Comparison of ENCODE assay signal across 26 mouse cellular contexts in the genomic region with DNA sequence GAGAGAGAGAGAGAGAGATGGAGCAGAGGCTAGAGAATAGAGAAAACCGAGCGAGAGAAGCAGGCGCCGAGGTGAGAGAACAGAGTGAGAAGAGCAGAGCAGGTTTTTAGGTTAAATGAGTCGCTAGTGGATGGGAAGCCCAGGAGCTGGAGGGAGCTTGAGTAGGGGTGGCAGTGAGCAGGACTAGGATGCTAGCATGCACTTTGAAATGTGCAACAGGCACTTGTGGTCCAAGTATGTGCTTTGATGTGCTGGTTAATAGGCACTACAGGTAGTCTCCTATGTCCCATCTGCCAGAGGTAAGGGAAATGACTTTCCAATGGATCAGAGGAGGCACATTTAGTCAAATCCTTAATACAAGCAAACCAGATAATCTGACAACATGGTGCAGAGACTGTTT. TPM values are rescaled to one million over a fixed set of nuclear protein-coding genes. Genes with fewer than 3 reads are reported as not detected.
DNase-seq lines count a peak whose midpoint lies in the region; TF ChIP-seq lines count a peak whose summit lies in the region.
"Had no signal": no experiment of that assay in that cellular context is flagged by ENCODE, and none has a peak within 500 bp of the region (broad histone marks: within the 10 kb centered on the region; RNA-seq: fewer than 3 reads in every experiment).

No protein-coding gene starts in this region.

- no peak overlapping the region for H3ac ChIP-seq in myocyte (ENCODE audit: control insufficient read depth, insufficient read length)

- no peaks in the 10 kb centered on the region for H3K27me3 ChIP-seq in heart, adult 2 months (ENCODE audit: control insufficient read depth, insufficient read depth, low read length)
- peaks cover 16% of the 10 kb centered on the region for H3K27me3 ChIP-seq in heart, embryonic 10.5 days (ENCODE audit: insufficient read depth, poor library complexity, severe bottlenecking)
- H3K27me3 ChIP-seq in CH12.LX (replicated peaks), result no peaks in the 10 kb centered on the region
- H3K27me3 ChIP-seq in myocyte (ENCODE audit: control insufficient read depth, insufficient read depth, insufficient read length), result no peaks in the 10 kb centered on the region
- H3K27me3 ChIP-seq: intestine, embryonic 15.5 days; liver, embryonic 13.5 days; Patski had no signal

- H3K79me2 ChIP-seq in heart, adult 2 months (replicated peaks; ENCODE audit: control insufficient read depth, insufficient read depth, low read length), result peaks cover 4% of the 10 kb centered on the region
- H3K79me2 ChIP-seq in CH12.LX (replicated peaks; ENCODE audit: control insufficient read depth, extremely low read depth, insufficient read depth, poor library complexity, severe bottlenecking), result peaks cover 45% of the 10 kb centered on the region
- H3K79me2 ChIP-seq in myocyte (ENCODE audit: control insufficient read depth, insufficient read depth), result no peaks in the 10 kb centered on the region

- intact Hi-C loops in heart, adult 2 months (cut with DNase I), result no loop called here

- in situ Hi-C loops in CH12.LX (cut with MboI; ENCODE audit: low pct_ligation_motif_present, low pct_unique_long_range_greater_than_20kb, low sequenced_read_pairs), result no loop called here

- H3K4me3 ChIP-seq in heart, adult 2 months, result peak overlapping the region; percentile 30; the same call in 1 of the 2 replicates
- H3K4me3 ChIP-seq in heart, embryonic 10.5 days, result no peak overlapping the region
- H3K4me3 ChIP-seq in lung, adult 2 months (replicated peaks; ENCODE audit: extremely low read depth, low read depth, low read length), result peak overlapping the region; percentile 98
- H3K4me3 ChIP-seq in CH12.LX (replicated peaks in 1 of 3; ENCODE audit: low read depth in 2 of 3, low read length in 2 of 3, poor library complexity in 1 of 3) (peak overlapping the region; percentile 67 to 89 (median 73)), myocyte (peak overlapping the region; percentile 41)
- H3K4me3 ChIP-seq: forebrain, embryonic 12.5 days; midbrain, embryonic 12.5 days; neural tube, embryonic 13.5 days had no signal

- TF ChIP-seq CTCF in heart, adult 2 months (IDR thresholded peaks at IDR 0.05), result no peak
- TF ChIP-seq CTCF in lung, adult 2 months (IDR thresholded peaks at IDR 0.05; ENCODE audit: insufficient read depth, low read length), result no peak
- no peak for TF ChIP-seq CTCF in CH12.LX (conservative IDR thresholded peaks at IDR 0.05 in 1 of 2, IDR thresholded peaks at IDR 0.05 in 1 of 2; ENCODE audit: low read depth in 2 of 2, low read length in 2 of 2)

- H3K9ac ChIP-seq in heart, adult 2 months (ENCODE audit: low read depth, low read length), result peak overlapping the region; percentile 88
- H3K9ac ChIP-seq in CH12.LX (ENCODE audit: insufficient read depth, low read depth), result peak overlapping the region; percentile 100
- H3K9ac ChIP-seq: forebrain, embryonic 12.5 days; hindbrain, embryonic 14.5 days; intestine, embryonic 15.5 days; liver, embryonic 13.5 days; midbrain, embryonic 12.5 days; neural tube, embryonic 13.5 days had no signal

- peaks cover 7% of the 10 kb centered on the region for H3K36me3 ChIP-seq in heart, adult 2 months (ENCODE audit: control insufficient read depth, insufficient read depth, low read length)
- H3K36me3 ChIP-seq in heart, embryonic 10.5 days, result no peaks in the 10 kb centered on the region
- H3K36me3 ChIP-seq in CH12.LX (replicated peaks in 1 of 2; ENCODE audit: control insufficient read depth in 1 of 2, insufficient read depth in 1 of 2, low read length in 1 of 2) (peaks cover 6 to 9% of the 10 kb centered on the region in 2 experiments), myocyte (ENCODE audit: control insufficient read depth, insufficient read depth) (no peaks in the 10 kb centered on the region)
- H3K36me3 ChIP-seq: forebrain, embryonic 12.5 days; intestine, embryonic 15.5 days; limb, embryonic 10.5 days; liver, embryonic 13.5 days; midbrain, embryonic 12.5 days; neural tube, embryonic 13.5 days had no signal

- peaks cover 17% of the 10 kb centered on the region for H3K4me1 ChIP-seq in heart, adult 2 months (ENCODE audit: control insufficient read depth, insufficient read depth, low read length)
- H3K4me1 ChIP-seq in heart, embryonic 10.5 days, result peaks cover 14% of the 10 kb centered on the region
- peaks cover 3% of the 10 kb centered on the region for H3K4me1 ChIP-seq in lung, adult 2 months (ENCODE audit: control insufficient read depth, insufficient read depth, low read length)
- peaks cover 25 to 79% of the 10 kb centered on the region in 2 experiments for H3K4me1 ChIP-seq in CH12.LX (ENCODE audit: control insufficient read depth in 1 of 2, insufficient read depth in 2 of 2)
- H3K4me1 ChIP-seq: intestine, embryonic 15.5 days had no signal

- H3K4me2 ChIP-seq in CH12.LX (ENCODE audit: insufficient read depth, low read depth, poor library complexity, severe bottlenecking), result peak overlapping the region; percentile 98
- peak overlapping the region; percentile 89 for H3K4me2 ChIP-seq in myocyte (ENCODE audit: low read depth)
- H3K4me2 ChIP-seq: forebrain, embryonic 12.5 days; midbrain, embryonic 12.5 days had no signal

- dilution Hi-C loops in CH12.LX (cut with MboI; ENCODE audit: extremely low pct_ligation_motif_present, extremely low pct_unique_long_range_greater_than_20kb, low sequenced_read_pairs), result no loop called here

- TF ChIP-seq POLR2A in heart, adult 2 months (IDR thresholded peaks at IDR 0.05; ENCODE audit: insufficient read depth, low read depth, low read length), result no peak
- no peak for TF ChIP-seq POLR2A in lung, adult 2 months (IDR thresholded peaks at IDR 0.05; ENCODE audit: borderline replicate concordance, extremely low read depth, low read depth, low read length)
- no peak for TF ChIP-seq POLR2A in CH12.LX (IDR thresholded peaks at IDR 0.05; ENCODE audit: low read depth, low read length)
- TF ChIP-seq POLR2A in myocyte (IDR thresholded peaks at IDR 0.05; ENCODE audit: insufficient read length, low read depth), result no peak

- WGBS in heart, adult 2 months, result 66% methylated on average over 5 of the region's 5 CpGs
- WGBS in heart, embryonic 10.5 days, result 62% methylated on average over 5 of the region's 5 CpGs
- WGBS in lung, adult 2 months, result 28% methylated on average over 5 of the region's 5 CpGs

- DNase-seq in heart, adult 2 months, result no peak
- no peak for DNase-seq in heart, embryonic 10.5 days (ENCODE audit: low spot score)
- no peak for DNase-seq in lung, adult 2 months
- DNase-seq in lung, postnatal 25 days (ENCODE audit: low spot score), result no peak
- DNase-seq in CH12.LX (ENCODE audit: extremely low read depth), result no peak
- no peak for DNase-seq in kidney, adult 11 months
- DNase-seq: adrenal gland, adult 8-10 months; B cell, adult 2 months; cerebellum, adult 9-11 months; gastrocnemius, postnatal 14 days; layer of hippocampus, postnatal 36 days; liver, embryonic 13.5 days; right cerebral cortex, adult 18-20 months; thymus, postnatal 36 days had no signal

- H3K27ac ChIP-seq in heart, adult 2 months, result no peak overlapping the region
- H3K27ac ChIP-seq in heart, embryonic 10.5 days, result no peak overlapping the region
- H3K27ac ChIP-seq in CH12.LX (ENCODE audit: insufficient read depth, low read depth), result peak overlapping the region; percentile 68
- H3K27ac ChIP-seq: forebrain, embryonic 12.5 days; hindbrain, embryonic 14.5 days; intestine, embryonic 15.5 days; kidney, postnatal 0 days; layer of hippocampus, adult 2 months; limb, embryonic 10.5 days; liver, embryonic 13.5 days; midbrain, embryonic 12.5 days; neural tube, embryonic 13.5 days had no signal

- TF ChIP-seq EP300 in heart, adult 2 months (IDR thresholded peaks at IDR 0.05; ENCODE audit: insufficient read depth, low read depth, low read length), result no peak
- no peak for TF ChIP-seq EP300 in CH12.LX (IDR thresholded peaks at IDR 0.05; ENCODE audit: low read length)

- TF ChIP-seq RAD21 in CH12.LX (IDR thresholded peaks at IDR 0.05; ENCODE audit: low read depth, low read length), result no peak

- no peaks in the 10 kb centered on the region for H3K9me3 ChIP-seq in heart, embryonic 10.5 days
- H3K9me3 ChIP-seq in CH12.LX (replicated peaks; ENCODE audit: low read length), result no peaks in the 10 kb centered on the region
- H3K9me3 ChIP-seq: forebrain, embryonic 12.5 days; intestine, embryonic 15.5 days; limb, embryonic 10.5 days; liver, embryonic 13.5 days; midbrain, embryonic 12.5 days; neural tube, embryonic 13.5 days had no signal

TF ChIP-seq in CH12.LX, 34 proteins besides CTCF, POLR2A, EP300 and RAD21 (continues in another document):
- TF ChIP-seq JUND (conservative IDR thresholded peaks at IDR 0.05; ENCODE audit: low read depth, low read length), result peak; percentile 41; the same call in 1 of the 2 replicates
- TF ChIP-seq KAT2A (IDR thresholded peaks at IDR 0.05; ENCODE audit: insufficient replicate concordance, low read length), result no peak
- peak; percentile 7; the same call in 1 of the 2 replicates for TF ChIP-seq TCF12 (IDR thresholded peaks at IDR 0.05; ENCODE audit: low read depth, low read length)
- TF ChIP-seq IRF4 (IDR thresholded peaks at IDR 0.05; ENCODE audit: low read depth, low read length), result no peak
- TF ChIP-seq SMC3 (IDR thresholded peaks at IDR 0.05; ENCODE audit: low read depth, low read length), result no peak

TF ChIP-seq in myocyte, 11 proteins besides CTCF, POLR2A, EP300 and RAD21 (continues in another document):
- TF ChIP-seq TCF12 (IDR thresholded peaks at IDR 0.05; ENCODE audit: insufficient read depth, poor library complexity, severe bottlenecking), result no peak
- no peak for TF ChIP-seq CEBPB (IDR thresholded peaks at IDR 0.05; ENCODE audit: insufficient read depth, poor library complexity, severe bottlenecking)
- TF ChIP-seq USF1 (IDR thresholded peaks at IDR 0.05; ENCODE audit: low read depth), result no peak
- no peak for TF ChIP-seq MYOG (IDR thresholded peaks at IDR 0.05; ENCODE audit: control insufficient read depth in 1 of 3, insufficient read depth in 1 of 3, insufficient read length in 2 of 3, low read depth in 2 of 3)

RNA-seq across cellular contexts. Expression of a gene that starts 1.5 kb away (rescaled TPM):
- 10 to 100 TPM; 12.1 to 17.4 TPM for total RNA-seq in heart, adult 2 months (2021)
- polyA plus RNA-seq in heart, adult 2 months (2012; rRNA removed), result 5.1 and 9.3 TPM in 2 replicates
- polyA plus RNA-seq in heart, embryonic 10.5 days (2016; fragmentation: Nextera tagmentation; extraction: Ambion mirVana), result 1.1 and 4.8 TPM in 2 replicates
- 9.2 and 10.0 TPM in 2 replicates for polyA plus RNA-seq in lung, adult 2 months (2012; rRNA removed)
- total RNA-seq in CH12.LX (2012; rRNA removed), result 22.4 and 38.3 TPM in 2 replicates
- total RNA-seq in CH12.LX (2014; rRNA removed), result 54.1 and 60.8 TPM in 2 replicates
- 20.8 and 24.3 TPM in 2 replicates for polyA plus RNA-seq in CH12.LX (2012; ENCODE audit: insufficient read length, low read depth)
- 2.8 TPM for polyA plus RNA-seq in myocyte (2012; fragmentation: generic; extraction: Trizol)
- polyA plus RNA-seq: testis, adult 2 months had no signal

RNA-seq across cellular contexts. Expression of a gene that starts 36.6 kb away (rescaled TPM):
- 100 to 1,000 TPM; 134 to 152 TPM for total RNA-seq in heart, adult 2 months (2021)
- 517 and 1,089 TPM in 2 replicates for polyA plus RNA-seq in heart, adult 2 months (2012; rRNA removed)
- 1,821 and 2,118 TPM in 2 replicates for polyA plus RNA-seq in heart, embryonic 10.5 days (2016; fragmentation: Nextera tagmentation; extraction: Ambion mirVana)
- polyA plus RNA-seq in lung, adult 2 months (2012; rRNA removed), result 337 and 584 TPM in 2 replicates
- total RNA-seq in CH12.LX (2012; rRNA removed) (not detected in 2 replicates), CH12.LX (2014; rRNA removed) (0.13 TPM in 1 of 2 replicates, not detected in the other)
- polyA plus RNA-seq in CH12.LX (2012; ENCODE audit: insufficient read length, low read depth) (0.31 and 0.52 TPM in 2 replicates), myocyte (2012; fragmentation: generic; extraction: Trizol) (2,495 TPM)
- total RNA-seq: monocyte, adult 5-6 weeks had no signal

Comparison
In these comparisons a context has a peak if more than half of its experiments do, and no peak if none do; other contexts are left out.
1. RNA of a gene that starts 36.6 kb away (polyA plus RNA-seq): 2,495 TPM in myocyte (single experiment), 1,821 to 2,118 TPM in heart, embryonic 10.5 days, 337 to 584 TPM in lung, adult 2 months and 517 to 1,089 TPM in heart, adult 2 months; 0.31 to 0.52 TPM in CH12.LX; every median in the first group is over 100 times any median in the second.